Mouse (Mus musculus): Measurements from ENCODE around the gene A730049H05Rik.
A peak's percentile ranks its signal among the peaks of the same experiment; 100 is the strongest.

A730049H05Rik gene

DNA sequence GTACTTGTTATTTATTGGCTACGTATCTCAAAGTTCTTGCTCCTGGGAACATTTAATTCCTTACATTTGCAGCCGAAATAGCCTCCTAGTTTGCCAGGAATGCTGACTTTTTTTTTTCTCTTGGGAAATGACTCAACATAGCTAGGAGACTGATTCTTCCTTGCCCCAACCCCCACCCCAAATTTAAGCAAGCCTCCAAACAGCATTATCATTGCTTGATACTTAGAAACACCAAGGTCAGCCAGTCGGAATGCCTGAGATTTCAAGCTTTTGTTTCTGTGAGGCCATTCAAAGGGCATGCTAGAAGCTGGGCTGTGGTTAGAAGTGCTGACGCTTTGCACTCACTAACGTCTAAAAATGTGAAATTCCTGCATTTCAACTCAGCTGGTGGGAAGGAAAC lies 11.1 kb downstream of the A730049H05Rik start:
- DNase-seq (ENCODE audit: low read depth, low spot score), result no peak

GRCm38 (mm10) chr6:92829148-92829547 lies 12.9 kb downstream of the A730049H05Rik start:
- DNase-seq (ENCODE audit: low read depth, low spot score), result no peak

DNA sequence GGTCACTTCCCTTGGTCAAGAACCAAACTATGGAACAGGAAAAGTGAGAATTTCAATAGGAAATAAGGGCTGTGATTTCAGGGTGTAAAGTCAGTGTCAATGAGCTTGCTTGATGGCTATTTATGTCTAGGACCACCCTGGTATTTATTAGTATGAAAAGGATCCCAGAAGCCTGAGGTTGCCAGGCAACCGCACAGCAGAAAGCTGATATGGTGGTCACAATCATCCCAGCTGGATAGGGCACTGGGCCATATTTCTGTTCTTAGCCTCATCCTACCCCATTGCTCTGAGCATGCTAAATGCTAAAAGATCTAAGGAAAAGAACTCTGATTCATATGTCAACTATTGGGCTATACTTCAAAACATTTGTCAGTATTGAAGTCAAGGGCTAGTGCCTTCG lies 14.8 kb downstream of the A730049H05Rik start:
- no peak for DNase-seq (ENCODE audit: low read depth, low spot score)

DNA sequence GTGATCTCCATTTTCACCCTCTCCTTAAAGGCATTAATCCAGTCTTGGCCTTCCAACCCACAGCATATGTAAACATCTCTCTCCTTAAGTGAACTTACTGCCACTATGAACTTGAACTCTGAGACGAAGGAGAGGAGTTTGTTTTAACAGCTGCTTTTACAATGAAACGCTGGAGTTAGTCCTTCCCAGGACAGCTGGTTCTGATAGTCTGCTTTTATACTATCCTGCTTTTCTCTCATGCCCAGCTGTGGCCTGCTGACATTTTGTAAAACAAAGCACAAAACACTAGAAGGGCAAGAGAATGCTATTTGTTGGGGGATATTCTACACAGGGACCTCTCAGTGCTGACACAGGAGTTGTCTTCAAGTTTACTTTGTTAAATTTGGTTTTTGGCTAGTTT lies 25.7 kb downstream of the A730049H05Rik start:
- DNase-seq (ENCODE audit: low read depth, low spot score), result no peak

GRCm38 (mm10) chr6:92843474-92843873 lies 27.2 kb downstream of the A730049H05Rik start:
- DNase-seq (ENCODE audit: low read depth, low spot score), result no peak

GRCm38 (mm10) chr6:92845898-92846297 lies 29.6 kb downstream of the A730049H05Rik start:
- no peak for DNase-seq (ENCODE audit: low read depth, low spot score)

DNA sequence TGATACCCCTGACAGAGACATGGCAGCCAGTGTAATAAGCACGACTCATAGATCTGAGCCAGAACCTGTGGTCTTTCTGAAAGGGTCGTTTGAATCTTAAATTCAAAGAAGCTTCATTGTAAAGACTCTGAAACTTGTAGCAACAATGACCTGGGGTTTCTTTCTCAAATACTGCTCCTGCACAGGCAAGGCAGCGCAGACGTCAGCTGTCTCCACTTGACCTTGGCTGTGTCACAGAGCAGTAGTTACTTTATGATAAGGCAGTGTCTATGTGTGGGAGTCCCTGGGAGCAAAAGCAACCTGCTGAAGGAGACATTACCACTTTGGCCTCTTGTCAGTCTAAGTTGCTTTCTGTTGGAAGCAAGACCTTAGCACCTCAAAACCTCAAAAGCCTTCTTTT lies 30.3 kb downstream of the A730049H05Rik start:
- DNase-seq (ENCODE audit: low read depth, low spot score), result no peak

DNA sequence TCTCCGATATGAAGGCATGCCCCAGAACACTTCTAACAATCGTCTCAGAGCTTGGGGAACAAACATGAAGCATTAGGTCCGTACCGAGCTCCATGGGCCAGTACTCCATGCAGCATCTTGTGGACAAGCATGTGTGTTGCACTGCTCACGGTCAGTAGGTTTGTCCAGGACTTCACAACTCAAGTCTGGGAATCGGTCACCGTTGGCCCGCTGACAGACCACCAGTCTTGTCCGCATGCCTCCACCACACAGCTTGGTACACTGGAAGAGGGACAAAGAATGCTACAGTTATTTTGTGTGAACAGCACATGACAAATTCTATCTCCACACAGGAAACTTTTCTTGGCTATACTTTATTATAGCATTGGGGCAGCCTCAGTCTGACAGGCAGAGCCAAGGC lies 32.9 kb downstream of the A730049H05Rik start:
- no peak for DNase-seq (ENCODE audit: low read depth, low spot score)

GRCm38 (mm10) chr6:92850250-92850649 lies 34.0 kb downstream of the A730049H05Rik start:
- peak; percentile 57 for DNase-seq (ENCODE audit: low read depth, low spot score)

DNA sequence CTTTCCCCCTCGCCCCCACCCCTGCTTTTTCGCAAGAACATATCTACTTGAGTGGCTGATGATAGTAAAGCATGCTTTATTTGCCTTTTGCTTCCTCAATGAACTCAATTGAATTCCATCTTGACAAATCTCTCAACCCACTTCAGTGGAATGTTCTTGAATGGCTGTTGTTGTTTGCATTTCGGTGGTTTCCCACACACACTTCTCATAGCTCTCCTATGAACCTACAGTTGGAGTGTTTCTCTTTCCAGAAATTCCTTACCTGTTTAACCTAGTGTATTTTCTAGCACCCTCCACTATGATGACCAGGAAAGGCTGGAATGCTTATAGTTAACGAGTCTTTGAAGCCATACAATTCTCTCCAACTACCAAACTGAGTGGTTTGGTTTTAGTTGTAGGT lies 38.6 kb downstream of the A730049H05Rik start:
- no peak for DNase-seq (ENCODE audit: low read depth, low spot score)

DNA sequence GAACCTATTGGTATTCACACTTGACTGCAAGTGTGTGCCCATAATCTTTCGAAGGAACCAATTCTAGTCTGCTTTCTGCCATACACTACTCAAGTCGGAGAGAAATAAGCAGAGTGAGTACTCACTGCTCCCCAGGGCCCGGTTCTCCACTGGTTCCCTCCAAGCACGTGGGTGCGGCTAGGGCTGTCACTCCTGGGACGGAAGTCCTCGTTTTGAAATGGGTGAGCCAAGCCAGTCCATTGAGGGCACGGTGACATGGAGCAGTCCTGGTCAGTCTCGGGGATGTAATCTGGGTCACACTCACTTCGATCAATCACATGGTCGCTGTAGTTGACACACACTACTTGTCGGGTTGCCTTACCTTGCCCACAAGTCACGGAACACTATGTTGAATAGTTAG lies 41.5 kb downstream of the A730049H05Rik start:
- no peak for DNase-seq (ENCODE audit: low read depth, low spot score)

DNA sequence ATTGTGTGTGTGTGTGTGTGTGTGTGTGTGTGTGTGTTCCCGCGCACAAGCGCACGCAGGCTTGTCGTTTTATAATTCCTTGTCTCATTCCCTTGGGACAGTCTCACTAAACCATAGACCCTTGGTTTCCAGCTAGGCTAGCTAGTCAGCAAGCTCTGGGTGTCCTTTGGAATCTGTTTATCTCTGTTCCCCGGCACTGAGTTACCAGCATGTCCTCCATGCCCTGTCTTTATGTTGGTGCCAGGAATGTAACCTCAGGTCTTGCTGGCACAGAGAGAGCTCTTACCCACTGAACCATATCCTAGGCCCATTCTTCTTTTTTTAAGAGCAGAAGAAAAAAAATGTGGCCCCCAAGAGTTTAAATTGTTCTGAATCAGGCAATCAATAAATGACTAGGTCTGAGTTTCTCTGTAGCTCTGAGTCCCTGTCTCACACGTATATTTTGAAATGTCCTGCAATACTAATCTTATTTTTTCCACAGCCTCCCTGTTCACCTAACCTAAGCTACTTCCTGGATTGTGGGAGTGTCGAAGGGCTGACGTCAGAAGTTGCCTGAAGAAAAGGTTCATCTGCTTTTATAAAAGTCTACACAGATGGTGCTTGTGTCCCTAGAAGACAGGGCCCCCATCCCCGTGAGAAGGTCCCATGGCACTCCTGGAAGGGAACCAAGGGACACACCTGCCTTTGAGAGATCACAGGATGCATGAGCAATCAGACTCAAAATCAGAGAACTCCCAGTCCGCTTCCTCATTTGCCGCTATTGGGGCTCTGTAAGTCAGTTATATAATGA lies 42.6 kb downstream of the A730049H05Rik start:
- DNase-seq (ENCODE audit: low read depth, low spot score), result no peak

GRCm38 (mm10) chr6:92860285-92860912 lies 44.1 kb downstream of the A730049H05Rik start:
- DNase-seq (ENCODE audit: low read depth, low spot score), result no peak

GRCm38 (mm10) chr6:92862599-92862998 lies 46.3 kb downstream of the A730049H05Rik start:
- DNase-seq (ENCODE audit: low read depth, low spot score), result no peak

DNA sequence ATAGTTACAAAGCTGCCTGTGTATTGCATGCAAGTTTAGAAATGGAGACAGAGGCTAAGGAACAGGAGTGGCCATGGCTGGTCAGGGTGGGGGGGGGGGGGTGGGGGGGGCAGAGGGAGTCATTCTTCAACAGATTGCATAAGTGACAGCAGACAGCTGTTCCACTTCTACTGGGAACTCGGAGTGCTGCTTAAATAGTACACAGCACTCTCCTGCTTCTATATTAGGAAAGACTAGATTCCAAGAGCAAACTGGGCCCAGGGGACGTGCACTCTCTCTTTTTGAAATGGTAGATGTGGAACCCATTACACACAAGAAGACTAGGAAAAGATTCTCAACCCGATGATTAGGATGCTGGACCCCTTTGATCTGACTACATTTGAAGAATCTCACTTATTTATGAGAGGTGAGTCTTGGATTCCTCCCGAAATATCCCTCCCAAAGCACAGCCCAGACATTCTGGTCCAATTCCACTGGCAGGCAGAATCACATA lies 52.9 kb downstream of the A730049H05Rik start, which contains the start of gene Gm15737:
Gene Gm15737, plus strand, starts transcription at position 269 of the 493 bp plus-strand sequence.
- DNase-seq (ENCODE audit: low read depth, low spot score), result no peak

DNA sequence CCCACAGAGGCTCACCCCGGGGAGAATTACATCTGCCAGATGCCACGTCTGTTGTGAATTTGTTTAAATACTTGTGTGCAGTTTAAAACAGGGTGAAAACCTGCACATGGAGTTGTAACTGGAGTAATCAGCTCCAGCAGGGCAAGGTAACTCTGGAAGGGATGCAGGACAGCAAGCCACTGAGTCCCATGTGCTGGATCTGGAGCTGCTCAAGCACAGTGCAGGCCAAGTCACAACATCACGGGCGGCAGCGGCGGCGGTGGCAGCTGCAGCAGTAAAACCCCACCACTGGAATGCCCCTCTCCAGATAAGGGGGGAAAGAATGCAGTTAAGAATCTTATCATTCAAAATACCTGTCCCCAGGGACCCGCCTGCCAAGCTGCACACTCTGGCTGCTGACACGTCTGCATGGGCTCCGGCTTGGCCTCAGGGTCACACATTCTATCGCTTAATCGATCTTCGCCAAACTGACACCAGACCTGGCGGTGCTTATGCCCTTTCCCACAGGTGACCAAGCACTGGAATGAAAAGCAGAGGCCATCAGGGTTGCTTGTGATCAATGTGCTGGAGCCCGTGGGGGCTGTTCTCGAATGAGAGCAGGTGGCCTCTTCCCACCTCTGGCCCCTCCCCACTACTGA lies 53.4 kb downstream of the A730049H05Rik start:
- no peak for DNase-seq (ENCODE audit: low read depth, low spot score)

- DNase-seq (ENCODE audit: low read depth, low spot score), result no peak
Observed at GRCm38 (mm10) chr6:92871813-92872212, 55.5 kb downstream of the A730049H05Rik start.

DNA sequence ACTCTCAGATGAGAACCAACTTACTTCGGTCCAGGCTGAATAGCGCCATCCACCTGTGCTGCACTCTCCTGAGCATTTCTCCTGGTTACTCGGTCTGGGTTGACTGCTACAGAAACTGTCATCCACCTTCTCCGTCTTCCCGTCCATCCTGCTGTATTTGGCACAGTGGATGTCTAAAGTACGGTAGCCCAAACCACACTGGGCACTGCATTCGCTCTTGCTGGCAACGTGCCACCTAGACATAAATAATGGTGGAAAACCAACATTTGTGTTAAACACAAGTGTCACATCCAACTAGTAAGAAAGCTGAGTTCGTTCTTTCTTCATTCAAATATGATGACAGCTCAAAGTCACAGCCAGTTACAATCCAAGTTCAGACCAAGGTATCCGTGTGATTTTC lies 56.5 kb downstream of the A730049H05Rik start:
- DNase-seq (ENCODE audit: low read depth, low spot score), result no peak

DNA sequence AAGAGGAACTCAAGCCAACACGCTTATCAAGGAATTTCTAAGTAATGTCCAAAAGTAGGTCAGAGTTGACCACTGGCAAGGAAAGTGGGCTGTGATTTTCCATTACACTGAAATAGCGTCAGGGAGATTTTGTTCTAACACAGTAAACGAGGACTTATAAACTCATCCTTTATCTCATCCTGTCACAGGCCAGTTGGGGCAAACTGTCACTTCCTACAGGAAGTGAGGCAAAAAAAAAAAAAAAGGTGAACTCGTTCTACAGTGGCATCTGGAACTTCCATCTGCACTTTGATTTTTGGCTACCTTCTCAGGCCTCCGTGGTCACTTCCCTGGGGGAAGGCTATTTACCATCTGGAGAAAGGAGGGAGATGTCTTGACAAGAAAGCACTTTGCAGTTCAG lies 58.6 kb downstream of the A730049H05Rik start:
- DNase-seq (ENCODE audit: low read depth, low spot score), result no peak

DNA sequence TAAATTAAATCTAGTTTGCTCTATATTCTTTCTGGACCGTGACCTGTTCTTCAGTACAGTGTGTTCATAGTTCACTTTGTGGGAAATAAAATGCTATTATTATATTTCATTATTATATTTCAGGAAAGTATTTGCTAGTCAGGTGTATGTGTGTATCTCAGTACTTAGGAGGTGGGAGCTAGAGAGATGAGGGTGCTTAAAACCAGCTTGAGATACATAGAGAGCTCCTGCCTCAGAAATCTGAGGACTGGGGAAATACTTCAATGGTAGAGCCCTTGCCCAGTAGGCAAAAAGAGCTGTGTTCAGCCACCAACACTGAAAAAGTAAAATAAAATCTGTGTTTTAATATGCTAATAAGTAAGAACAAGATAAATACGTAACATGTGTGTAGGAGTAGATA lies 59.1 kb downstream of the A730049H05Rik start:
- no peak for DNase-seq (ENCODE audit: low read depth, low spot score)

DNA sequence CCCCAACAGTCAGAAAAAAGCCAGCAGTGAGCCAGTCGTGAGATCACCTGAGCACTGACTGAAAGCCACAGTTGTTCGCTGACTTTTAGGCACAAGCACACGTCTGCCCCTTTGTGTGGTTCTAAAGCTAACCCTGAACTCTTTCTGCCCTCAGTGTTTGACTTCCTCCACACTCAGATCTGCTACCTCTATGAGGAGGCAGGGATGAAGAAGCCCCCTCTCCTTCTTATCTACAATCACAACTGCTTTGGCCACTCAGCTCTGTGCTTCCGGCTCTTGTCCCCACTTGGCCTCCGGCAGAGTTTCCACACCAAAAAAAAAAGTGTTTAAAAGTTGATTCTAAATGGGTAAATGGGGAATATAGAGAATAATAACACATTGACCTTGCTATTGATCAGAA lies 59.8 kb downstream of the A730049H05Rik start:
- DNase-seq (ENCODE audit: low read depth, low spot score), result no peak

DNA sequence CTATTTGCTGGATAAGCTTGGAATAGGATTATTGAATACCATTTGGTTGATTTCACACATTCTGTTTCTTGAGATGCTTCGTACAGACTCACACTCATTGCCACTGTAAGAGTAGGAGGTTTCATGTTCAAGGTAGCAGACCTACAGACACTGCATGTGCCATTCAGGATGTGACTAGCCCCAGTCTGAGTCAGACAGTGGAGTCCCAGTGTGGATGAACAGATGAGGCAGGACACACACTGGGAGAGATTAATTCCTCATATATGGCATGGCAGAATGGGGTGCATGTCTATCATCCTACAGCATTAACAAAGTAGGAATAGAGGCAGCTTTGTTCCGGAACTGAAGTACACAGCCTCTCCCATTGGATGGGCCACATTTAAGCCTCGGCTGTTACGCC lies 61.0 kb downstream of the A730049H05Rik start:
- no peak for DNase-seq (ENCODE audit: low read depth, low spot score)

- DNase-seq (ENCODE audit: low read depth, low spot score), result no peak
Observed at GRCm38 (mm10) chr6:92878771-92879170, 62.5 kb downstream of the A730049H05Rik start.
